Mouse (Mus musculus) gastrocnemius, postnatal 4 days (tissue): ENCODE data around the gene Rnf43. TPM values are rescaled to one million over a fixed set of nuclear protein-coding genes. Genes with fewer than 3 reads are reported as not detected.

Source experiments
- DNase-seq, 2 experiments: peaks; one replicate each; pipeline ENCODE4 v3.0.0; 2021 to 2022; ENCODE audit warnings: low spot score in 2 of 2, mixed read lengths in 2 of 2
- total RNA-seq, 2 experiments: library from RNA; stranded (reverse); gene quantifications; 2 replicates each; pipeline ENCODE4 v1.2.3; 2021

Gene Rnf43
- total RNA-seq, 2 experiments from 2014 or later: 0.17 to 0.29 TPM

GRCm38 (mm10) chr11:87709513-87710261 lies 47.2 kb downstream of the Rnf43 start:
- no peak for DNase-seq

GRCm38 (mm10) chr11:87710262-87710615 lies 47.7 kb downstream of the Rnf43 start:
- DNase-seq: no peak

GRCm38 (mm10) chr11:87712188-87712587 lies 49.7 kb downstream of the Rnf43 start:
- no peak for DNase-seq

GRCm38 (mm10) chr11:87715999-87716398 lies 53.5 kb downstream of the Rnf43 start:
- DNase-seq: no peak

GRCm38 (mm10) chr11:87719526-87719925 lies 57.0 kb downstream of the Rnf43 start:
- no peak for DNase-seq

DNA sequence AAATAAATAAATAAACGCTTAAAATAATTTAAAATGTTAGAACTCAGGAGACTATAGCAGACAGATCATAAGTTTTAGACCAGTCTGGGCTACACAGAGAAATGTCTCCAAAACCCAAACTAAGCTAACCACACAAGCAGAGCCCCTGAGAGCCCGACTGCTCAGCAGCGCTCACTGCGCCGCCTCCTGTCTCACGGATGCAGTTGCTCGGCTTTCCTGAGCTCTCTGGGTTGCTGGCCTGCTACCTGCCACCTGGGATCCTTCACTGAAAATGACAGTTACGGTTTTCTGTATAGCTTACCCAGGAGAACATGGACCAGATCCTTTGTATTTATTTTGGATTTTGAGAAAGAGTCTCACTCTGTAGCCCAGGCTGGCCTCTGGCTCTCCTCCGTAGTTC lies 57.8 kb downstream of the Rnf43 start:
- no peak for DNase-seq

DNA sequence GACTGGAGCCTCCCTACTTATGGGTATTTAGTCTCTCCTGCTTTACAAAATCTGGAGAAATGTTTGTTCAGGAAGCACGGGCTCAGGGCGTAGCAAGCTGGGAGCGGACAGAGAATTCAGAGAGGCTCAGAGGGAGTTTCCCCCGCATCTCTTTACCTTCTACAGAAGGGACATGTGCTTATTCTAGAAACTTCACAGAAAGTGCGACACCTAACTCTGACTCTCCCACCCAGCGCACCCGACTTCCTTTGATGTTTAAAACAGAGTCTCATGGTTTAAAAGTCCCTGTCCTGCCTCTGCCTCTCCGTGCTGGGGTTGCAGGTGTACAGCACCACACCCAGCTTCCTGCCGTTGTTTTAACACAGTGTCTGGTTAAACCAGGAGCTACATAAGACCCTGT lies 58.3 kb downstream of the Rnf43 start:
- DNase-seq: no peak

- DNase-seq: no peak
These were observed 59.6 kb downstream of the Rnf43 start for GRCm38 (mm10) chr11:87722168-87722567.

GRCm38 (mm10) chr11:87722891-87723290 lies 60.4 kb downstream of the Rnf43 start:
- no peak for DNase-seq

DNA sequence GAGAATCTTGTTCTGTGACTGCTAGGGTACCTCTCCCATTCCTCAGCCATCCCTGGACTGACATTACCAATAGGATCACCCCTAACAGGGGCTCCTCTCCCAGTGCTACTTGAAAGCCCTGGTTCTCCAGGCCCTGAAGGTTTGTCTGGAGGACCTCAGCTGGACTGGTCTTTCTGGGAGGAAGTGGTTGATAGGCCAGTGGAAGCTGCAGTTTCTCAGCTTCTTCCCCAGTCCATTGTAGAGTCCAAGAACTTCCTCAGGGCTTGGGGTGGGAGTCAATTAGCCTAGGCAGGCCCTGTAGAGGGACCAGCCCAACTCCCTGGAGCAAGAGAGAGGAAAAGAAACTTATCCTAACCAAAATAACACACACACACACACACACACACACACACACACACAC lies 63.0 kb downstream of the Rnf43 start:
- DNase-seq: no peak

- no peak for DNase-seq
These were observed 63.5 kb downstream of the Rnf43 start for GRCm38 (mm10) chr11:87725964-87726562.

GRCm38 (mm10) chr11:87727021-87727420 lies 64.5 kb downstream of the Rnf43 start:
- no peak for DNase-seq

GRCm38 (mm10) chr11:87727471-87727870 lies 64.9 kb downstream of the Rnf43 start:
- no peak for DNase-seq

DNA sequence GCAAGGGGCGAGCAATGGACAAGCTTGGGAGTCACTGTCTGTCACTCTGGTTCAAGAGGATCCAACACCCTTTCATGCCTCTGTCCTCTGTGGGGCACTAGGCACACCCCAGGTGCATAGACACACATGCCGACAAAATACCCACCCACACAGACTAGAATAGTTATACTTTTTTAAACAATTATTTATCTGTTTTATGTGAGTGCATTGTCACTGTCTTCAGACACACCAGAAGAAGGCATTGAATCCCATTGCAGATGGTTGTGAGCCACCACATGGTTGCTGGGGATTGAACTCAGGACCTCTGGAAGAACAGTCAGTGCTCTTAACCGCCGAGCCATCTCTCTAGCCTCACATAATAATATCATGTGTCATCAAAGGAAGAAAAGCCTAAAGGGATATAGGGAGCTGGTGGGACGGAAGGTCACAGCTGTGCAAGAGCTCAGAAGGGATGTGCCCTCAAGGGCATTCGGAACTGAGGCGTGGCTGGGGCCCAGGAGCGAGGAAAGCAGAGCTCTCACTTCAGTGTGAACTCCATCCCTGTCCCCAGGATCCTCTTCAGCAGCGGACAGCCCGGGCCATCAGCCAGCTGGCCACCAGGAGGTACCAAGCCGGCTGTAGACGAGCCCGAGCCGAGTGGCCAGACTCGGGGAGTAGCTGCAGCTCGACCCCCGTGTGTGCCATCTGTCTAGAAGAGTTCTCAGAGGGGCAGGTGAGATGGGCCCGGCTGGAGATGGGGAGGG lies 66.5 kb downstream of the Rnf43 start:
- DNase-seq: no peak

- no peak for DNase-seq
These were observed 67.2 kb downstream of the Rnf43 start for GRCm38 (mm10) chr11:87729593-87730185.

- no peak for DNase-seq
These were observed 68.3 kb downstream of the Rnf43 start for GRCm38 (mm10) chr11:87730652-87731310.

GRCm38 (mm10) chr11:87734346-87734745 lies 71.8 kb downstream of the Rnf43 start:
- no peak for DNase-seq

- no peak for DNase-seq
These were observed 73.2 kb downstream of the Rnf43 start for GRCm38 (mm10) chr11:87735691-87736090.

DNA sequence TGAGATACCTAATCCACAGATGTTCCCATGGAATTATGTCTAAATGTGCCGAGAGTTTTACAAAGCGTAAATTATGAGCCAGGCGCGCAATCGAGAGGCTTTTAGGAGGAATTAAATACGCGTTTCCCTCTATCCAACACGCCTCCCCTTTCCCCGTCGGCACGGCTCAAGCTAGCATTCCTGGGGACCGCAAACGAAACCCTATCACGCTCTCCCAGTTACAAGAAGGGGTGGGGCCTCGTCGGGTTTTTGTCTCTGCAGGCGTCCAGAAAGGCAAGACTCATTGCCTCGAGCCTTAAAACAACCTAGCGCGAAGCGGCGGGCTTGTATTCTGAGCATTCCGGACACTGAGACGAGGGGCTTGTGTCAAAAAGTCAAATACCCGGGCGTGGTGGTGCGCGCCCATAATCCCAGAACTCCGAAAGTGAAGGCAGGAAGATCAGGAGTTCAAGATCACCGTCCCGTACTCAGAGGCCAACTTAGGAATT lies 74.2 kb downstream of the Rnf43 start:
- DNase-seq: peak in 1 of 2 experiments; percentile 62

DNA sequence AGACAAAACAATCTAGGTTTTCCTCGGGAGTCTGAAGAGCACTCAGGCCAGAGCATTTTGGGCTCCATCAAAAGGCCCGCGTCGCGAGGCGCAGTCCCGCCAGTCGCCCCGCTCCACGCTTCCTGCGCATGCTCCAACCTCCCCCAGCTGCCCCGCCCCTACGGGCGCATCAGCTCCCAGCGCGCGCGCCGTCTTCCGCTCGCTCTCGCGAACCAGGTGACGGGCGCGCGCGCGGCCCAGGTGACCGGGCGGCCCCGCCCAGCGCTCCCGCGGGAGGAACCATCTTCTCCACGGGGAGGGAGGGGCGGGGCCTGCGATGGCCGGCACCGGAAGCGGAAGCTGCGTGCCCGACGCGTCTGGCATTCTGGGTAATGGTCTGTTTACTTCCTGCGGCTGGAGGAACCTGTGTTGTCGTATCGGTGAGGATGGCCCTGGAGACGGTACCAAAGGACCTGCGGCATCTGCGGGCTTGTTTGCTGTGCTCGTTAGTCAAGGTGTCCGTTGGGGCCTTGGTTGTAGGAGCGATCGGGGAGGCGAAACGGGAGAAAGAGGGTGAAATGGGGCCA lies 74.7 kb downstream of the Rnf43 start, which contains the start of gene Supt4a:
Supt4a (plus strand) TSS at position 378 of the 566 bp plus-strand sequence.
- peak; percentile 93 to 96 for DNase-seq

- no peak for DNase-seq
These were observed 81.2 kb downstream of the Rnf43 start for GRCm38 (mm10) chr11:87743691-87744090.
